Mouse (Mus musculus) heart, adult 2 months (tissue): Measurements from ENCODE around the gene Sec14l5. TPM values are rescaled to one million over a fixed set of nuclear protein-coding genes. Genes with fewer than 3 reads are reported as not detected.

Source experiments
- DNase-seq, 2 experiments: peaks; one replicate each; pipeline ENCODE4 v3.0.0; 2021
- H3K27ac ChIP-seq: fragments of 200-600 bp; 2 replicates; pipeline ENCODE4 v1.8.1; 2022
- H3K27me3 ChIP-seq: fragments of 200-500 bp; 2 replicates; pipeline ENCODE4 v1.6.1; 2012; ENCODE audit warnings: mild to moderate bottlenecking, low read length, inconsistent platforms, mixed read lengths; ENCODE audit not compliant: control insufficient read depth, insufficient read depth
- H3K36me3 ChIP-seq: fragments of 200-500 bp; 2 replicates; pipeline ENCODE4 v1.6.1; 2012; ENCODE audit warnings: low read length, inconsistent platforms; ENCODE audit not compliant: control insufficient read depth, insufficient read depth
- H3K4me1 ChIP-seq: fragments of 200-500 bp; 2 replicates; pipeline ENCODE4 v1.6.1; 2011; ENCODE audit warnings: low read length; ENCODE audit not compliant: control insufficient read depth, insufficient read depth
- H3K4me3 ChIP-seq: fragments of 200-600 bp; 2 replicates; pipeline ENCODE4 v1.8.1; 2022
- H3K79me2 ChIP-seq: fragments of 200-500 bp; replicated peaks from 2 replicates; pipeline ENCODE4 v1.6.1; 2012; ENCODE audit warnings: mild to moderate bottlenecking, inconsistent platforms, low read length, moderate library complexity, mixed read lengths; ENCODE audit not compliant: control insufficient read depth, insufficient read depth
- H3K9ac ChIP-seq: fragments of 200-500 bp; 2 replicates; pipeline ENCODE4 v1.6.1; 2012; ENCODE audit warnings: low read depth, mild to moderate bottlenecking, control low read depth, inconsistent platforms, low read length, mixed read lengths
- CTCF ChIP-seq: fragments of 200-600 bp; IDR thresholded peaks from 2 replicates; pipeline ENCODE4 v1.8.1; 2022; ENCODE audit warnings: antibody characterized with exemption, mild to moderate bottlenecking, moderate library complexity
- EP300 ChIP-seq: fragments of 200-500 bp; IDR thresholded peaks from 2 replicates; pipeline ENCODE4 v1.6.1; 2011; ENCODE audit warnings: low read depth, low read length, control low read depth; ENCODE audit not compliant: insufficient read depth
- POLR2A ChIP-seq: fragments of 200-500 bp; IDR thresholded peaks from 2 replicates; pipeline ENCODE4 v1.6.1; 2011; ENCODE audit warnings: mild to moderate bottlenecking, low read depth, low read length, control low read depth; ENCODE audit not compliant: insufficient read depth
- WGBS: fragments of 180-500 bp; shearing (Covaris S2); methylation state at CpG from one replicate; pipeline ENCODE4 v1.1.7; 2018; 5-methylcytosine and 5-hydroxymethylcytosine counted together
- intact Hi-C: fragments of 180-260 bp; cut with DNase I; formaldehyde crosslinking; loops from one replicate; pipeline ENCODE4 v1.15.1; 2025
- polyA plus RNA-seq: library from polyadenylated mRNA; depleted of rRNA; stranded (reverse); fragments of >200 nt; gene quantifications from 2 replicates; pipeline ENCODE4 v1.2.3, GENCODE M21; 2012
- total RNA-seq, 2 experiments: library from RNA; stranded (reverse); gene quantifications; 2 replicates each; pipeline ENCODE4 v1.2.3; 2021

Sec14l5 gene
- total and polyA plus RNA-seq, 3 experiments, result 0.73 to 2.1 (median 0.78) TPM

DNA sequence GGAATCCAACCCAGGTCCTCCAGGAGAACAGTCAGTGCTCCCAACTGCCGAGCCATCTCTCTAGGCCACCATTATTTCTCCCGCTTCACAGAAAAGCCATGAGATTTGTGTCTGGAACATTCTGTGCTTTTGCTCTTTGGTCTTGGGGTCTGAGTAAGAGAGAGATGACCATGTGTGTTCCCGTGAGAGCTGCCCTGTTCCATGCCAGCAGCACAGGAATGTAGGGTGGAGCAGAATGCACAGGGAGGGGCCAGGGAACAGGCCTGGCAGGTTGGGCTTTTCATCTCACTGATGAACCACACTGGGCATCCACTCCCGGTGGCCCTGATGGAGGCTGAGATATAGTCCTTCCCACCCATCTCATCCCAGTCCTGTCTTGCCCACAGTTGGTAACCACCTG is 27.5 kb upstream of the Sec14l5 start:
- Histone ChIP-seq H3K4me1 (no peaks in the 10 kb centered on the region), H3K27ac (no peak overlapping the region), H3K36me3 (no peaks in the 10 kb centered on the region), H3K27me3 (no peaks in the 10 kb centered on the region), H3K79me2 (no peaks in the 10 kb centered on the region), H3K4me3 (no peak overlapping the region), H3K9ac (no peak overlapping the region)
- TF ChIP-seq CTCF (no peak), EP300 (no peak), POLR2A (no peak)
- intact Hi-C loops, result no loop called here
- 70% methylated on average over 4 of the region's 4 CpGs for WGBS
- no peak for DNase-seq

DNA sequence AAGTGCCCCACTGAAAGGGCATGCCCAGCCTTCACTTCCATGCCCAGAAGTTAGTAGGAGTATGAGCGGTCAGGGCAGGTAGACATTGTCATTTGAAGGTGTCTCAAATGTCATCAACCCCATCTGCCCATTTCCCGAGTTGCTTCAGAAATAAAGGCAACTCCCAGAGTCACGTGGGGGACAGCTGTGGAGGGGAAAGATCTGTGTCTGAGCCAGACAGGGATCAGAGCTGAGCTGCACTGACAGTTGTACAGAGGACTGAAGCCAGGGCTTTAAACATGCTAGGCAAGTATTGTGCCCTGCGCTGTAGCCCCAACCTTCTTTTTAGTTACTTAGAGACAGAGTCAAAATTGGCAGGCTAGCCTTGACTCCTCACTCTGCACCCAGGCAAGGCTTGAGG is 27.1 kb upstream of the Sec14l5 start:
- Histone ChIP-seq H3K27me3 (no peaks in the 10 kb centered on the region), H3K36me3 (no peaks in the 10 kb centered on the region), H3K9ac (no peak overlapping the region), H3K79me2 (no peaks in the 10 kb centered on the region), H3K4me3 (no peak overlapping the region), H3K4me1 (no peaks in the 10 kb centered on the region), H3K27ac (no peak overlapping the region)
- intact Hi-C loops, result no loop called here
- no peak for DNase-seq
- WGBS, result 69% methylated on average over 4 of the region's 4 CpGs
- TF ChIP-seq CTCF, result no peak
- TF ChIP-seq EP300, result no peak
- TF ChIP-seq POLR2A, result no peak

DNA sequence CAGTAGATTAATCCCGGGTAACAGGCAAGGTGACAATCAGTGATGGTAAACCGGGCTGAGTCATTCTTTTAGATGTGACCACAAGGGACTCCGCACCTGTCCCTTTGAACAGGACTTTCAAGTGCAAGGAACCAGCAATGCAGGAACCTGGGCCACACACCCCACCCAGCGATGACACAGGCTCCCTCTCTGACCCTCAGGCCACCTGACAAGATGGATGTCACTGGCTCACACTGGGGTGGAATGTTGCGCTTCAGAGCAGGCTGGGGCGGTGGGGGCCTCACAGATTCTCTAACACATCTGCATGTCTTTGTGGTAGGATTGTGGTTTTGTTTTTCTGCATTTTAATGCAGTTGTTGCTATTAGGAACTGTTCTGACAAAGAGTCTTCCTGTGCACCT is 23.4 kb upstream of the Sec14l5 start:
- Histone ChIP-seq H3K36me3 (no peaks in the 10 kb centered on the region), H3K79me2 (no peaks in the 10 kb centered on the region), H3K4me1 (no peaks in the 10 kb centered on the region), H3K27ac (no peak overlapping the region), H3K9ac (no peak overlapping the region), H3K27me3 (no peaks in the 10 kb centered on the region), H3K4me3 (no peak overlapping the region)
- TF ChIP-seq CTCF, result no peak
- TF ChIP-seq EP300, result no peak
- WGBS, result 71% methylated on average over 6 of the region's 6 CpGs
- DNase-seq, result no peak
- intact Hi-C loops, result no loop called here

DNA sequence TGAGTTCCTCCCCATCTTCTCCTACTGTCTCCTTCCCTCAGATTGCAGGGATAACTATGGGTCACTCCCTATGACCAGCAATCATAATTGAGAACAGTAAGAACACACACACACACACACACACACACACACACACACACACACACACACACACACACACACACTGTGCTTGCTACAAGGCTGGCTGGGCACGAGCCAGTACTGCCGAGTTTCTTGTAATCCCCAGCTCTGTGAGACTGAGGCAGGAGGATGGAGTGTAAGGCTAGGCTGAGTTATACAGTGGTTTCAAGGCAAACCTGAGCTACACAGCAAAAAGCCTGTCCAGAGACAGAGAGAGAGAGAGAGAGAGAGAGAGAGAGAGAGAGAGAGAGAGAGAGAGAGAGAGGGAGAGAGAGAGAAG is 16.7 kb upstream of the Sec14l5 start:
- WGBS, result 55% methylated on average over 2 of the region's 2 CpGs
- no peaks in the 10 kb centered on the region for H3K36me3 ChIP-seq
- intact Hi-C loops, result loop anchor here (5.0 kb wide), 1 partner anchor 78 kb away; the partner anchor contains the start of gene Ubn1
- no peak overlapping the region for H3K4me3 ChIP-seq
- DNase-seq, result no peak
- H3K79me2 ChIP-seq, result no peaks in the 10 kb centered on the region
- no peak overlapping the region for H3K9ac ChIP-seq
- peaks cover 4% of the 10 kb centered on the region; the same call in 1 of the 2 replicates for H3K27me3 ChIP-seq
- peaks cover 6% of the 10 kb centered on the region for H3K4me1 ChIP-seq
- H3K27ac ChIP-seq, result no peak overlapping the region
- no peak for TF ChIP-seq EP300
- no peak for TF ChIP-seq POLR2A
- no peak for TF ChIP-seq CTCF

DNA sequence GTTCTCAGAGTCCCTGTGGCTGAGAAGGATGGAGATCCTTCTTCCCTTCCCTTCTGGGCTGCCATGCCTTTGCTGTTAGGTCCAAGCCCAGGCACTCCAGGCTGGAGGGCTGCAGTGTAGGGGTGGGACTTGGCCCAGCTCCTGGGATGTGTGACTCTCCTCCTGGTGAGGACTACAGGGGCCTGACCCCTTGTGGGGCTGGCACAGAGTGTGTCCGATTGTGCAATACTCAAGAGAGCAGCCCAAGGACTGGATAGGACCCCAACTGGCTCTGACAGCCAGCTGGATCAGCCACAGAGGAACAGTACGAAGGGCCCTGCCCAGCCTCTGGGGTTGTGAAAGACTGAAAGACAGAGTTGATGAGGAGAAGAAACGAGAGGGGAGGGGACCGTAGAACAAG is 16.1 kb upstream of the Sec14l5 start:
- TF ChIP-seq EP300, result peak; percentile 90
- no peak for TF ChIP-seq CTCF
- TF ChIP-seq POLR2A, result no peak
- peaks cover 8% of the 10 kb centered on the region for H3K4me1 ChIP-seq
- intact Hi-C loops, result loop anchor here (5.0 kb wide), 1 partner anchor 78 kb away; the partner anchor contains the start of gene Ubn1
- 16% methylated on average over 4 of the region's 4 CpGs for whole genome bisulfite sequencing
- H3K4me3 ChIP-seq, result no peak overlapping the region; the same call in 1 of the 2 replicates
- peak; percentile 86 to 91 for DNase-seq
- peaks cover 4% of the 10 kb centered on the region; the same call in 1 of the 2 replicates for H3K27me3 ChIP-seq
- no peak overlapping the region for H3K9ac ChIP-seq
- no peaks in the 10 kb centered on the region for H3K79me2 ChIP-seq
- H3K27ac ChIP-seq, result no peak overlapping the region; the same call in 1 of the 2 replicates
- no peaks in the 10 kb centered on the region for H3K36me3 ChIP-seq

DNA sequence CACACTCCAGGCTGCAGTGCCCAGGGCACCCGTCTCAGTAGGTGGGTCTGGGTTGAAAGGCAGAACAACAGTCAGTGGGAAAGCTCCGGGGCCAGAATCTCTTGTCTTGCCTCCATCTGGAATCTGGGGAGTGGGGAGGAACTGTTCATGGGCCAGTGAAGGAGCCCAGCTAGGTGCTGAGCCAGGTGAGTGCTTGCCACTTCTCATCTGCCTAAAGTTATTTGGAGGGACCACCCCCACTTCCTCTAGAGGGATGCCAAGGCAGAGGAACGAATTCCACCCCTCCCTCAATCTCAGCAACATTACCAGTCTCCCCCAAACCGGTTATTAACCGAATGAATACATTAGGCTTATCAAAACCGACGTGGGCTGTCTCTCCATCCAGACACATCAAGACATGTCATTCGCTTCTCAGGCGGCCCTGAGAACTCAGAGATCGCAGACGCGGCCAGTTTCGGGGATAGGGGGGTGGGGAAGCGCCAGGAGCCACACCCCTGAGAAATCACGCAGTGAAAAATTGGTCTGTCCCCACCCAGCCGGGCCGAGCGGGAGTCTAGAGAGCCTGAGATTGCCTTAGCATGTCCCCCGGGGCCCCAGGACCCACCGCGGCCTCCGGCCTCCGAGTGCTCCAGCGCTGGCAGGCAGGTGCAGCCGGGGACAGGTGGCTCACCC is 15.5 kb upstream of the Sec14l5 start:
- H3K9ac ChIP-seq, result peak overlapping the region; percentile 61; the same call in 1 of the 2 replicates
- peaks cover 4% of the 10 kb centered on the region; the same call in 1 of the 2 replicates for H3K27me3 ChIP-seq
- H3K4me1 ChIP-seq, result peaks cover 8% of the 10 kb centered on the region
- H3K4me3 ChIP-seq, result peak overlapping the region; percentile 51
- DNase-seq, result peak; percentile 49 to 56
- no peaks in the 10 kb centered on the region for H3K36me3 ChIP-seq
- H3K27ac ChIP-seq, result peak overlapping the region; percentile 18
- WGBS, result 8% methylated on average over 25 of the region's 25 CpGs
- no peaks in the 10 kb centered on the region for H3K79me2 ChIP-seq
- TF ChIP-seq CTCF, result no peak
- TF ChIP-seq POLR2A, result no peak
- TF ChIP-seq EP300, result no peak
- intact Hi-C loops, result loop anchor here (5.0 kb wide), 1 partner anchor 79 kb away; the partner anchor contains the start of gene Ubn1
